Mouse (Mus musculus): ENCODE measurements around the gene Afap1l2. TPM values are rescaled to one million over a fixed set of nuclear protein-coding genes. Genes with fewer than 3 reads are reported as not detected.

Gene Afap1l2
- total RNA-seq, 2 experiments from 2014 or later, result 29.4 to 34.7 TPM

DNA sequence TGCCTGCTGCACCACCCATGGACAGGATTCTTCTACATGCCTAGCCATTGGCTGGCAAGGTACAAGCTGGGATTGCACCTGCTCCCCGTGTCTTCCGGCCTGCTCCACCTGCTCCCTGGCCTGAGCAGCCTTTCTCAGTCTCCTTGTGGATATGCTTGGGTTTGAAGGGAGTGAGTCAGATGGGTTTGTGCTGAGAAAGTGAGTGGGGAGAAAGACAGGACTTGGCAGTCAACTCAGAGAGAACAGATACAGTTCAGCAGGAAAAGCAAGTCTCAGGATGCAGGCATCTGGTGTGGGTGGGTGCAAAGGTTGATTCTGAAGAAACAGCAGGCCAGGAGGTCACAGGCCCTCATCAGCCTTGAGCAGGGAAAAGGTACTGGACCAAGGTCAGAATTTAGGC lies 27.2 kb downstream of the Afap1l2 start:
- no peak for DNase-seq (ENCODE audit: low spot score in 2 of 2)

DNA sequence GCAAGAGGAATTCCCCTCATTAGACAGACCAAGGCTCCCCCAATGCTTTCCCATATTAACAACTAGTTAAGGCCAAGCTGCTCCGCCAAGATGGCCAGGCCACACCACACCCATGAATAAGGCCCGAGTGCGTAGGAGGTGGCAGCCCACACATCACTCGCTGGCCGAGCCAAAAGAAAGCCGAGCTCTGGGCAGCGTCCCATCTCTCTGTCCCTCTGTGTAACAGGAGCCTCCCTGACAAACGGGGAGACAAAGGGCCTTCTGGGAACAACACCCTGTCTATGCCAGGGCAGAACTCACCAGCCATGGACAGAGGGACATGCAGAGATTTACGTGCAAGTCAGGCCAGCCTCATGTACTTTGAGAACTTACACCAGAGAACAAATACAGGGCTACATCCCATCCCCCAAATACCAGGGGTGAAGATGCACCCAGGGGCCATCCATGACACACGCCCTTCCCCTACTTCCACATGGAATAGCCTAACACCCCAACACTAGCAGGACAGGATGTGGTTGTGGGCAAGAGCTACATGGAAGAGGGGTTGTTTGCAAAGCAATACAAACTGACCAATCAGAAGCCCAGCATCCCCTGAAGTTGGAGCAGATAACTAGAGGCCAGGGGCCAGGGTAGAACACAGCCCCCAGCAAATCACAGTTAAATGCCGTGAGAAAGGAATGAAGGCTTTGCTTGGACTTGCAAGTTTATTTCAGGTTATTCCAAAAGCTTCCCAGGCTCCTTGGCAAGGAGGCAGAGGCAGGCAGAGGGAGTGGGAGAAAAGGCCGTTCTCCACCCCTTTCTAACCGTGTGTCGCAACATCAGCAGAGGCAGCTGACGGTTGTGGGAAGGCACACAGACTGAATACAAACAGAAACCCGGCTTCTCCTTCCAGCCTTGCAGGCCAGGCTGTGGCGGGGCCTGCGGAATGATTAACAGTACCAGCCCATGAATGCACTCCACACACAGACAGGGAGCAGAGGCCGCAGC lies 30.8 kb downstream of the Afap1l2 start:
- peak; percentile 35 to 74 for DNase-seq (ENCODE audit: low spot score in 2 of 2)

DNA sequence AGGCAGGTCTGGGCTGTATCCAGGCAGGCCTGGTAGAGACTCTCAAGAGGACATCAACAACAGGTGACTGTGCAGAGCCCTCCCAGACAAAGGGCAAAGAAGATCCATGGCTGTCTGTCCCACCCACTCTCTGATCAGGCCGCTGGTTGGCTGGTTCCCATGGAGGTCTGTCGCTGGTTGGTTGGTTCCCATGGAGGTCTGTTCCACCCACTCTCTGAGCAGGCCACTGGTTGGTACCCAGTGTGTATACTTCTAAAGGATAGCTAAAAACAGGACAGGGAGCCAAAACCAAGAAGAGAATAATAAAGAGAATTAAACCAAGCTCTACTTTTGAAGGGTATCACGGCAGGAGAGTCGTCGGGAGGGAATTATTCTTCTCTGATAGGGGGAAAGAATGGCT lies 31.5 kb downstream of the Afap1l2 start:
- no peak for DNase-seq (ENCODE audit: low spot score in 2 of 2)

DNA sequence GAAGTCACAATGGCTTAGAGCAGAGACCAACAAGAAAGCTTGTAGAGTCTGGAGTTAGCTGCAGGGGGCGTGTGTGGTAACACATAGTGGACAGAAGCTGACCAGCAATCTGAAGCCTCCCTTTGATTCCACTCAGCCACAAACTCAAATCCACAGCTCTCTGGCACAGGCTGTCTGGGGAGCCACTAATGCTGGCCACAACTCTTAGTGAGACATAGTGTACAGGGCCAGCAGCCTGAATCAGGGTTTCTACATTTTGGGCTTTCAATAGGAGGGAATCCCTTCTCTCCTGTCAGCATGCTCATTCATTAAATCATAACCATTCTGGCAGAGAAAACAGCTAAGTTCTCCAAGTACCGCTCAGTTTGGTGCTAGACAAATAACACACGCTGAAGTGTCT lies 32.5 kb downstream of the Afap1l2 start:
- DNase-seq (ENCODE audit: low spot score in 2 of 2), result no peak

DNA sequence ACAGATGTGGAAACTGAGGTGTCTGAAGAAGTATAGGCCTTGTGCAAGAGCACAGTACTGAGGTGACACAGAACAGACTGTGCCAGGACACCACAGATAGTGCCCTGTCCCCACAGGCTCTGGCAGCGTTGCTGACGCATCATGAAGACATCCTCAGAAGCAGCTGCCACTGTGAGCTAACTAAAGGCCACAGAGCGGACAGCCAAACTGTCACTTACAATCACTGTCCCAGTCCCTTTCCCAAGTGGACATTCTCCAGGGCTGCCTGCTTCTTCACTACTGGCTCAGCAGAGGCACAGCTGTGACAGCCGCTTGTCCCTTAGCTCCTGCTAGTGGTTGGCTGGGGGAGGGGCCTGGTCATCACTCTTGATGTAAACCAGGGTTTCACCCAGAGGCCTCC lies 33.9 kb downstream of the Afap1l2 start:
- peak in 1 of 2 experiments; percentile 61 for DNase-seq (ENCODE audit: low spot score in 2 of 2)

DNA sequence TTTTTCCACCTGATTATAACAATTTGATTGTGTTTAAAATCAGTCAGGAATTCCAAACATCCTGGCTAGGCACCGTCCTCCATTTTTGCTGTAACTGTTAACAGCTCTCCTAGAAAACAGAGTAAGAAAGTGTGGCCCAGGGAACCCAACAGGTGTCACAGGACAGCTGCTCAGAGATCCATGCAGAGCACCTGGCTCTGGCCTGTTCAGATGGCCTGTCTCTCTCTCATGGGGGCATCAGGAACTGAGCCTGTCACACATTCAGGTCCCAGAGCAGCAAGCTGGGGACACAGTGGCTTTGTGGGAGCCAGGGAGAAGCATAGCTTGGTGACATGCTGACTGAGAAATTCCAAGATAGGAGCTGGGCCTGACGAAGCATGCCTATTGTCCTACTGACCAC lies 35.3 kb downstream of the Afap1l2 start:
- DNase-seq (ENCODE audit: low spot score in 2 of 2), result no peak

DNA sequence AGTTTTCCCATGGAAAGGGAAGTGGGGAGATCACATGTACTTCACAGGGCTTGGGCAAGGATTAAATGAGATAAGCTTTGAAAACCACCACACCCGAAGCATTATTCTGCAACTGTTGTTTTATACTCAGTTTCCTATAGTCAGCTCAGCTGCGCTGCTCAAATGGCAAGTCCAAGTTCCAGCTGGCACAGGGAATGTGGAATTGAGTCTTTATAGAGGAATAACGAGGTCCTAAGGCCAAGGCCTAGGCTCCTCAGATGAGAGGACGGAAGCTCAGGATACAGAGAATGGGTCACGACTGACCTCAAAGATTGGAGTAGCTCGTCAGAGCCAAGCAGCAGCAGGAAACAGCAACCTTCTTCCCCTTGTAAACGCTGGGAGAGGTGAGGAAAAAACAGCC lies 36.7 kb downstream of the Afap1l2 start:
- DNase-seq (ENCODE audit: low spot score in 2 of 2), result no peak

DNA sequence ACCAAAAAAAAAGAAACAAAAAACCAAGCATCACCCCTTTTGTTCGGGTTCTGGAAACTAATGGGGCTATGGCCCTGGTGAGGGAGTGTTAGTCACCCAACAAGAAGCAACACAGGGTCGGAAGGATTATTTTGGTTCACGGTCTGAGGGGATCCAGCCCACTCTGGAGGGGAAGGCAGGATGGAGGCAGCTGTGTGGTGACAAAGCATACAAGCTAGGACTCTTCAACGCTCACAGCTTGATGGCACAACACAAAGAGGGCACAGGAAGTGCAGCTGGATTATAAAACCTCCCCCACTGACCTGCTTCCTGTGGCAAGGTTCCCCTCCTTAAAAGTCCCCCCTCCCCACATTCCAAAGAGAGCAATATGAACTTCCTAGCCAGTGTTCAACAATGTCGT lies 44.2 kb downstream of the Afap1l2 start:
- no peak for DNase-seq (ENCODE audit: low spot score in 2 of 2)

DNA sequence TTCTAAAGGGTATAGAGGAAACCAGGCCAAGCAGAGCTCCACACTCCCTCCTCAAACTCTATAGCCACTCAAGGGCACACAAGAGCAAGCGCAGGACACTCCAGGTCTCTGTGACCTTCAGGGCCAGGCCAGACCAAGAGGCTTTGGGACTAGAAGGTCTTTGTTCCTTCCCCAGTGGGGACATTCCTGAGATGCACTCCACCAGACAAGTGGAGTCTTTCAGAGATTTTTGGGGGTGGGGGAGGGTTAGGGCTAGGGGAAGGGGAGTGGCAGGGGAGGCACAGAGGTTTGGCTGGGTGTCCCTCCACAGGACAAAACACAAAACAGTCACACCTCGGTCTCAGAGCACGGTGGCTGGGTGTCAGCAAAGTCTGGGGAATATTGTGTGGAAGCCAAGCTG lies 48.4 kb downstream of the Afap1l2 start:
- no peak for DNase-seq (ENCODE audit: low spot score in 2 of 2)

DNA sequence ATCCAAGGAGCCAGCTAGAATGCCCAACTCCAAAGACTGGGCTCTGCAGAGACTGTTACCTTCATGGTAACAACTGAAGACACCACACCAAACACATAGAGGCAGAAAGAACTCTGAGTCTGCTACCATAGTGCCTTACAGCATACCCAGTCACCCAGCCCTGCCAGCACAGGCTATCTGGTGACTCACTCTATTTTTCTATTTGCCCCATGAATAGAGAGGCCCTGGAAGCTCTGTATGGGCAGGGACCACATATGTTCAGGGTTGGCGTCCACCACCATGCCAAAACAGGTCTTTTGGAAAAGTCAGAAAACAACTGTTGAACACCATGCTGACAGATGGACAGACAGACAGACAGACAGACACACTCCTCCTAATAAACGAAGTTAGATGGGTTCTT lies 49.0 kb downstream of the Afap1l2 start:
- no peak for DNase-seq (ENCODE audit: low spot score in 2 of 2)

DNA sequence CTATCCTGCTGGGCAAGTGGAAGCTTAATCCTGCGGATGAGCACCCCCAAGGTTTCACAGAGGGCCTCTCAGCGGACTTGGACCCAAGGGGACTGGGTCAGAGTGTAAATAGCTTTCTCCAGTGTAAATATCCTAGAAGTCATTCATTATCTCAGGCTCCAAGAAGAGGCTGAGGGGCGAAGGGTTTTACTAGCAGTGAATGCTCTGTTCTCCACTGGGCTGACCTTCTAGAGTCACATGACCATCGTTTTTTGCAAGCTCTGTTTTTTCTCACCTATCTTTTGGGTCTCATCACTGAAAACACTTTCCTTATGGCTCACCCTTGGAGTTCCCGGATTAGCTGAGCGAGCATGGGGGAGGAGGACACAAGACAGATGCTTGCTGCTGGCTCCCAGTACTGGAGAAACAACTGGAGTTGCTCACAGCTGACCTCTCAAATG lies 49.4 kb downstream of the Afap1l2 start:
- no peak for DNase-seq (ENCODE audit: low spot score in 2 of 2)

DNA sequence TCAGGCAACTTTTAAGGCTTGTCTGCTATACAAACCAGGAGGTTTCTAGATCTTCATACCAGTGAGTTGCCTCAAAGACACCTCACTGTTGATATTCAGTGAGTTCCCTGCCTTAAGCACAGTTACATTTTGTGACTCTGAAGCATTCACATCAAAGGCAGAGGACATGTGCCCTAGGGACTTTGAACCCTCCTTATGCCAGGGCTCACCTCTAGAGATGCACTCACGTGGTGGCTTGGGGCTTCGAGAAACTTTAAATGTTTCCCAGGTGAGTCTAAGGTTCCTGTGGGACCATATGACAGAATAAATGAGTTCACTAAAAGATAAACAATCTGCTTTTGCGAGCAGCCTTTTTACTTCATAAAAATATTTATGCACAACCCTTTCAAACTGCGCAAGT lies 50.0 kb downstream of the Afap1l2 start:
- DNase-seq (ENCODE audit: low spot score in 2 of 2), result no peak

DNA sequence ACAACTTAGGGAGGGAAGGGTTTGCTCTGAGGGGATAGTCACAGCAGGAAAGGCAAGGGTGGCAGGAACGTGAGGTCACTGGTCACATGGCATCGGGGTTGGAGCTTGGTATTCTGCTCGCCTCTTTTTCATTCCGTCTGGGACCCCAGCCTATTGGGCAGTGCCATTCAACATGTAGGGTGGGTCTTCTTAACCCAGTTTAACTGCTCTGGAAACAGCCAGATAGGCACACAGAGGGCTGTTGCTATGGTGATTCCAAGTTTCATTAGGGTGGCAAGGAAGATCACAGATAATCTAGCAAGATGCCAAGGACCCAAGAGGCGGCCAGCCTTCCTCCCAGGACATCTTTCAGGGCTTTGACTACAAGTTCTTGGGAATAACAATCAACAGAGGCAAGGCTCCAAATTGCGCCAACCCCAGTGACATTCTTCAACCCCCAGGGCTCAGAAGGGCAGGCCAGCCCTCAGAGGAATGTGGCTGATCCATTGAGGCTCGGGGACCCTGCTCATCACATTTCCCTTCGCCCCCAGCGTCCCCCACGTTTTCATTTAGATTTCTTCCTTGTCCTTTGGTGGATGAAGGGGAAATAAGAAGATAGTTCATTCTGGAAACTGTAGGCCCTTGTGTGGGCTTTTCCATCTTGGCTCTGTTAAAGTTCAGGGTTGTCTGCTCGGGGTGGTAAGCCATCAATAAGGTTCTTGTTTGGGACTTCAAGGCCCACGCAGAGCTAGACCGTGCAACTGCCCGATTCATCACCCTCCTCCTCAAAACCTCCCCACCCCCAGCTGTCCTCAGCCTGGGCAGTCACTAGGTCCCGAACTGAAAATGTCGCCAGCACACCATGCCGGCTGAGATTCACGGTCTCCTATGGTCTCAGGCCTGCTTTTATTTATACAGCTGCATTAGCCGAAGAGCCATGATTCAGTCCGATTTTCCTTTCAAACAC lies 52.2 kb downstream of the Afap1l2 start:
- DNase-seq (ENCODE audit: low spot score in 2 of 2), result no peak

DNA sequence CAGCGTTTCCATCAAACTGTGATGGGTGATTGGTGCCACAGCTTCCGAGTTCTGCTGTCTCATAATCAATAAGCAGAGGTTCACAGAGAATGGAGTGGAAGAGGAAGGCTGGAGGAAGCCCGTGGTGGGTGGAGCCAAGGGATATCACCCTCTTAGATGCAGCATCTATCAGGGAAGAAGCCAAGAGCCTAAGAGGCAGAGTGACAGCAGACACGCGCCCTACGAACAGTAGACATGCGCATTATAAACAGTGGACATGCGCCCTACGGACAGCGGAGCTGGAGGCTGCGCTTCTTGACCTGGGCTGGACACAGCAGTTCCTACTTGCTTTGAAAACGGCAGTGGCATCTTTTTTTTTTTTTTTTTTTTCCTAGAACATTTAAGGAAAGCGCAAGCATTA lies 53.2 kb downstream of the Afap1l2 start:
- no peak for DNase-seq (ENCODE audit: low spot score in 2 of 2)

DNA sequence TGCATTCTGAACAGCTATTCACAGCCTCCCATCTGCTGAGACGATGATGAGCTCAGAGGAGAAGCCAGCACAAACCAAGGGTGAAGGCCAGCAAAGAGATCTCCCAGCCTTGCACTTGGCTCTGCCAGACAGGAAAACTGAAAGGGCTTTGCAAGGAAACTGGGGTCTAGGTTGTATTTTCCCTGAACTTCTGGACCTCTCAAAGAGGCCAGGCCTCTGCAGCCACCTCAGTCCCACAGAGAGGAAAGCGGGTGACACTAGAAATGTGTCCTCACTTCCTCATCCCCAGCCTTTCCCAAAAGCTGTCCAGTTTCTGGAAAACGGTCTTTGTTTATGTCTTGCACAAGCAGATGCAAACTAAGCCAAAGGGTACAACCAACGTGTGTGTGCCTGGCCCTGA lies 54.2 kb downstream of the Afap1l2 start:
- DNase-seq (ENCODE audit: low spot score in 2 of 2), result no peak

DNA sequence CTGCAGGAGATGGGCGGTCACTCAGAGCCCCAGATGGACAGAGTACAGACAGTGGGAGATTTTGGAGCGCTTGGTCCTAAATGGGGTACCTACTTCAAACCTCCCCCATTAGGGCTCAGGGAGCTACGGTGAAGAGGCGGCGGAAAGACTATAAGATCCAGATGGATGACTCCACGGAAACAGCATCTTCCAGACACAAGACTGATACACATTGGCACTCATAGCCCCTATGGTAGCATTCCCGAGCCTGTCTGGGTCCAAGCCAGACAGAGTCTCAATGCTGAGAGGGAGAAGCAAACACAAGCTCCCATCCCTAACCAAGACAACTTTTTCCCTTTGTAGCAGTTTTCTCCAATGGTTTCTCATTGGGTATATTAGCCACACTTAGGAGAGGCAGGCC lies 57.2 kb downstream of the Afap1l2 start:
- DNase-seq (ENCODE audit: low spot score in 2 of 2), result no peak

DNA sequence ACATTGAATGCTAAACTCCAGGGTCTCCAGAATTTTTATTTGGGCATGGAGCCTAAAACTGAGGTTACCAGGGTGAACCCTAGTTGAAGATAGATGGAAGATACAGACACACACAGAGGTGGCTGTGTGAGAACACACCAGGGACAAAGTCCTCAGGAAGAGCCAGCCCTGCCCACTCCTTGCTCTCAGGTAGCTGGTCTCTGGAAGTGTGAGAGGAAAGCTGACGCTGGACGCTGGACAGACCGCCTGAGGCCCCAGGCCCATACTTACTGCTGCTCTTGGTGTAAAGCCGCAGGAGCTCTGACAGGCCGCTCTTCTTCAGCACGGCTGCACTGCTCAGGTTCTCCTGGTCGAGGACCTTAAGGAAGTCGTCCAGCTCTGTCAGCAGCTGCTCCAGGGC lies 58.2 kb downstream of the Afap1l2 start:
- no peak for DNase-seq (ENCODE audit: low spot score in 2 of 2)

DNA sequence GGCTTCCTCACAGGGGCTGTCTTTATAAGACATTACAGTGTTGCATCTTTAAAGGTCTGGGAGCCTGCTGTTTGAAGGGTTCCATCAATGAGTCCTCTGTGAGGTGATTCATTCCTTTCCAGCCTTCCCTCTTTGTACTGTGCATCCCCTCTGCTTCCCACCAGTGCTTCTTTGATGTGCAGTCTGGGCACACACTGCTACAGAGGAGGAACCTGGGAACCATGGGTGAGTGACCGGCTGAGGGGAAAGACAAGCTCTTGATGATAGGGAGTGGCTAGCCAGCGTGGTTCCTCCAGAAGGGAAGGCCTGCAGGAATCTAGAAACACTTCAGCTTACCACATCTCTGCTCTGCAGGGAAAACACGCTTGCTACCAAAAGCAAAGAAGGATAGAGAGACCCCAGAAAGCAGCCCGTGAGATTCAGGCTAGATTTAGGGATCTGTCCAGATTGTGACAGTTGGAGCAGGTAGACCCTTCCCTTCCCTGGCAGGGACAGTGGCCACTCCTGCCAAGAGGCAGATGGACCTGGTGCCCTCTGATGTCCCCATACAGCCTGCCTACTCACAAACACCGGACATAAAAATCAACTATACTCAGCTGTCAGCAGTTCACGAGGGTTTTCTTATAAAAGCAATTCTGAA lies 59.9 kb downstream of the Afap1l2 start:
- DNase-seq (ENCODE audit: low spot score in 2 of 2), result no peak

DNA sequence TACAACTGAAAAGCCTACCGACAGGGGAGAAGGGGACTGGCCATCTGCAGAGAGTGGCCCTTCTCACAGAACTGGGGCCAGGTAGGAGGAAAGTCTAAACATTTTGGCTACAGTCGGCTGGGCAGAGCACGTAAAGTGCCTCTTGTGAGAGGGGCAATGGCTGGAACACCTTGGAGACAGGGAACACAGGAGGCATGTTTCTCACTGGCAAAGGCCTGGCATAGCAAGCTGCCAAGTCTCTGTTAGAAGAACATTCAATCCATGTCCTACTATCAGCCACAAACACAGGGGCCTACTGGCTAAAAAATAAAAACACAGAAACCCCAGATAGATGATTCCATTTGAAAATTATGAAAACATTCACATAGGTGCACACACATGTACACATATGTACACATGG lies 61.3 kb downstream of the Afap1l2 start:
- DNase-seq (ENCODE audit: low spot score in 2 of 2), result no peak

DNA sequence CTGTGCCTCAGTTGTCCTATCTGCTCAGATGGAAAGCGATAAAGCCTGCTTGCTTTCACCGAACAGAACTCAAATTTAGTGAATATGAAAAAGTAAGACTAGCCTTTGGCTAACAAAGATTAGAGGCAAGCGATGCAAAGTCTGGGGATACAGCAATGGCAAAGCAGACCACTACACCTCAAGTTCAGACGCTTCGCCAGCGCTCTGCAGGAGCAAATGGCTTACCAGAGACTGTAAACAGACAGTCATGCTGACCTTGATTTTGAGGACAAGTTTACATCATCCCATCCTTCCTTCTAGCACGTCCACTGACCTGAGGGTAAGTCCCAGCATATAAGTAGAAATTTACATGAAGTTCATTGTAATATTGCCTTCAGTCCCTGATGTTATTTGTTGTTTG lies 61.8 kb downstream of the Afap1l2 start:
- no peak for DNase-seq (ENCODE audit: low spot score in 2 of 2)

DNA sequence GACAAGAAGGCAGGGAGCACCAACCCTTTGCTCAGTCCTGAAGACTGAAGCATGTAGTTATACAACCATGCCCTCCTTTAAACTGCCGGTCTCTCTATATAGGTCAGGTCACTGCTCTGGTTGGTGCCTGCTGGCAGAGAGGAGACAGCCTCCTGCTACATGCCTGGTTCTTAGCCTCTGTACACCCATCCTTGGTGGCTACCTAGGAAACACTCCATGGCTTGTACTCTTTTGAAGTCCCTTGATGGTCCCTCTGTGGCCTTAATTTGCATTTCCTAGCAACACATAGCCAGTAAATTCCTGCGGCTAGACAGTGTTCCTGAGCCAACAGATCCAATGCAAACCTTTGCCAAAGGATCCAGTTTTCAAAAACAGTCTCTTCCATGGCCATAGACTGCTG lies 62.4 kb downstream of the Afap1l2 start:
- DNase-seq (ENCODE audit: low spot score in 2 of 2), result no peak
